Mouse (Mus musculus): ENCODE results near the gene Erc2. TPM values are rescaled to one million over a fixed set of nuclear protein-coding genes. Genes with fewer than 3 reads are reported as not detected.

The Erc2 gene
- polyA plus RNA-seq, 1 experiment from 2014 or later, result 36.0 TPM

DNA sequence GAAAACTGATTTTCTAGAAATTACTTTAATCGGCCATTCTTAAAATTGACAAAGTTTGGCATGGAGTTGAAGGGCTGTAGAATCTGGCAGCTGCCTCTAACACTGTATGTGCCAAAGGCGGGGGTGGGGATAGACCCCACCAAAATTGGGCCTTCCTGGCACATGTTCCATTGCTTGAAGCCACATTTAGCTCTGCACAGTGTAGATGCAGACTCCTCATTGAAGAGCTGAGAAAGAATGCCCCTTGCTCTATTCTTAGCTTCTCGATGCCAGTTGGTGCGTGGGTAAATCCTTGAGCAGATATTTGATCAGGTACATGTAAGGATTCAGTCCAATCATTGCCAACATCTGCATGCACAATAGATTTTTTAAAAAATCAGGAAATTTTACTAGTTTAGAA is 621.2 kb downstream of the Erc2 start:
- Histone ChIP-seq H3K4me1 (no peaks in the 10 kb centered on the region), H3K4me2 (replicated peaks) (no peak overlapping the region), H3K9me3 (no peaks in the 10 kb centered on the region), H3K27ac (replicated peaks) (no peak overlapping the region), H3K27me3 (peaks cover 3% of the 10 kb centered on the region; the same call in 1 of the 2 replicates), H3K36me3 (no peaks in the 10 kb centered on the region), H3K4me3 (no peak overlapping the region), H3K9ac (replicated peaks) (no peak overlapping the region)
- no peak for ATAC-seq (ENCODE audit: low FRiP score, low read depth)
- WGBS, result 97% methylated on average over 4 of the region's 4 CpGs

DNA sequence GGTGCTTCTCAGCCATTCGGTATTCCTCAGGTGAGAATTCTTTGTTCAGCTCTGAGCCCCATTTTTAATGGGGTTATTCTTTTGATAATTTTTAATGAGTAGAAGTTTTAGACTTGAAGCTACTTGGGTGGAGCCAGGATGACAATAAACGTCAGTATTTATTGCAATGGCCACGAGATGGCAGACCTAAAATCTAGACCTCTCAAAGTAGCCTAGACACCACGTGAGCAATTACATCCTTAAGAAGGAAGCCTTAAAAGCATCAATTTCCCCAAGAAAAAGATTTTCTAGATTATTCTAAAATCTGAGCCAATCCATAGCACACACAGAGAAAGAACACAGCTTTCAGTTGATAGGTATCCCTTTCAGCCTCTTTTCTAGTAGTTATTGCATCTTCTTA is 640.5 kb downstream of the Erc2 start:
- H3K27ac ChIP-seq (replicated peaks), result no peak overlapping the region
- H3K4me3 ChIP-seq, result no peak overlapping the region
- ATAC-seq (ENCODE audit: low FRiP score, low read depth), result no peak
- H3K27me3 ChIP-seq, result no peaks in the 10 kb centered on the region
- 67% methylated on average over 4 of the region's 4 CpGs for WGBS
- H3K9ac ChIP-seq (replicated peaks), result no peak overlapping the region
- H3K9me3 ChIP-seq, result no peaks in the 10 kb centered on the region
- no peak overlapping the region for H3K4me2 ChIP-seq (replicated peaks)
- H3K4me1 ChIP-seq, result no peaks in the 10 kb centered on the region
- no peaks in the 10 kb centered on the region for H3K36me3 ChIP-seq

DNA sequence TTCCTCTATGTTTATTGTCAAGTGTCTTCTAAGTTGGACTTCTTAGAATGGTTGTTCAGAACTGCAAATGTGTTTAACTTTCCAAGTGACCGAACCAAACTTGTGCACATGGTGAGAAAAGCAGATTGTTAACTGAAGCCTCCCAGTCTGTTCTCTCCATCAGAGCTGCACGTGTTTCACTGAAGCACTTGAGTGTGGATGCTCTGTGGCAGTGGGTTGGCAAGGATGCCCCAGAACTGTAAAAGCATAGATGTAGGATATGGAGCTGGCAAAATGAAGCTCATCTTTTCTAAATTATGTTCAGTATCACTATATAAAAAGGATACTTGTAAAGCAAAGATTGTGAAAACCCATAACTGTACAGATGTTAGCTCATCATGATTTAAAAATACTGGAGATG is 645.1 kb downstream of the Erc2 start:
- no peak overlapping the region for H3K4me3 ChIP-seq
- no peaks in the 10 kb centered on the region for H3K4me1 ChIP-seq
- no peak overlapping the region for H3K27ac ChIP-seq (replicated peaks)
- no peaks in the 10 kb centered on the region for H3K36me3 ChIP-seq
- H3K4me2 ChIP-seq (replicated peaks), result no peak overlapping the region
- ATAC-seq (ENCODE audit: low FRiP score, low read depth), result no peak
- H3K9ac ChIP-seq (replicated peaks), result no peak overlapping the region
- 80% methylated on average over 2 of the region's 2 CpGs for WGBS
- H3K27me3 ChIP-seq, result no peaks in the 10 kb centered on the region
- H3K9me3 ChIP-seq, result no peaks in the 10 kb centered on the region

DNA sequence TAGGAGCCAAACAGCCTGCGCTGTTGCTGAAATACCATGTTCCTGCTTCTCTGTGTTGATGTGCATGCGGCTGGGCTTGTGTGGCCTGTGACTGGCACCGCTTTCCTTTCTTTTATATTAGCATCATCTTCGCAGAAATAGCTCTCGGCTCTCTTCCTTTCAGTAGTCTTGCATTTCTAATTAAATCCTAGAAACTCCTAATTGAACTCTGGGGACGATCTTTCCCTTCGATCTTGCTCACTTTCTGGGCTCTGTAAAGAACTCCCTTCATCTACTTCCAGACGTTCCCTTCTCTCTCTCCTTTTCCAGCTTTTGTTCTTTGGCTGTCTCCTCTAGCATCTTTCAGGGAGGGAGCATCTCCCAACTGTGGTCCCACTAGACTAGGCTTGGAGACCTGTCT is 649.6 kb downstream of the Erc2 start:
- H3K4me3 ChIP-seq, result no peak overlapping the region
- H3K4me1 ChIP-seq, result no peaks in the 10 kb centered on the region
- H3K4me2 ChIP-seq (replicated peaks), result no peak overlapping the region
- H3K27ac ChIP-seq (replicated peaks), result no peak overlapping the region
- no peaks in the 10 kb centered on the region for H3K9me3 ChIP-seq
- no peaks in the 10 kb centered on the region for H3K36me3 ChIP-seq
- no peak for ATAC-seq (ENCODE audit: low FRiP score, low read depth)
- H3K9ac ChIP-seq (replicated peaks), result no peak overlapping the region
- no peaks in the 10 kb centered on the region for H3K27me3 ChIP-seq
- 73% methylated on average over 8 of the region's 8 CpGs for WGBS

DNA sequence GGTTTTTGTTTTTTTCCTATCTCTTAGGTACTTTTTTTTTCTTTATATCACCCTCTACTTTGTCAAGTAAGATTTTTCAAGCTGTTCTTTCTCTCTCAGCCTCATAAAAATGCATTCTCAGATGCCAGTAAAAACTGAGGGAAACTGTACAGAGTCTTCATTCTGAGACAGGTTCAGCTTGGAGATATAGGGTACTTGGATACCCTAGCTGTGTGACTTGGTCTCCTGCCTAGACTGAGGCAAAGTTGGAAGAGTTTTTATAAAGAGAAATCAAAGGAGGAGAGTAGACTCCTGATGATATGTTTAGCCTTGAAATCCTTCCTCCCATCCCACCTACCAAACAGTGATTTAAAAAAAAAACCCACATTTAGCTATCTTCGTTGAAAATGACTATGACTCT is 651.4 kb downstream of the Erc2 start:
- no peak overlapping the region for H3K27ac ChIP-seq (replicated peaks)
- no peak overlapping the region for H3K4me3 ChIP-seq
- no peaks in the 10 kb centered on the region for H3K4me1 ChIP-seq
- H3K9ac ChIP-seq (replicated peaks), result no peak overlapping the region
- no peaks in the 10 kb centered on the region for H3K36me3 ChIP-seq
- no peaks in the 10 kb centered on the region for H3K27me3 ChIP-seq
- no peak for ATAC-seq (ENCODE audit: low FRiP score, low read depth)
- WGBS, result 79% methylated on average over 1 of the region's 1 CpGs
- H3K4me2 ChIP-seq (replicated peaks), result no peak overlapping the region
- no peaks in the 10 kb centered on the region for H3K9me3 ChIP-seq

DNA sequence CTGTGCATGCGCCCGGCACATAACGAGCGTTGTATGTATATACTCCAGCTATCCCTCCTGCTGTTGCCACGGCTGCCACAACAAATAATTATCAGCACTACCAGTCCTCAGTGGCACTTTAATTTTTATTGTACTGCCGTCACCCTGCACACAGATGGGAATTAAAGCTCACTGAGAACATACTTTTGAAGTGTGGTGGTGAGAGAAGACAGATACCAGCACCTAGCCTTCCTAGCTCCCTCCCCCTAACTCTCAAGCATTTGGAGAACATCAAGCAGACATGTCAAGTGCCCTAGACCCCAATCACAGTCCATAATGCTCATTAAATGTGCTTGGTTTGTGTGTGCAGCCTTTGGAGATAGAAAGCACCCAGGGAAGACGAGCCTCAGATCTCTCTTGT is 652.6 kb downstream of the Erc2 start:
- ATAC-seq (ENCODE audit: low FRiP score, low read depth), result no peak
- H3K4me1 ChIP-seq, result no peaks in the 10 kb centered on the region
- no peak overlapping the region for H3K4me3 ChIP-seq
- no peaks in the 10 kb centered on the region for H3K36me3 ChIP-seq
- H3K9me3 ChIP-seq, result no peaks in the 10 kb centered on the region
- H3K27ac ChIP-seq (replicated peaks), result no peak overlapping the region
- 70% methylated on average over 7 of the region's 7 CpGs for WGBS
- no peak overlapping the region for H3K4me2 ChIP-seq (replicated peaks)
- H3K27me3 ChIP-seq, result no peaks in the 10 kb centered on the region
- H3K9ac ChIP-seq (replicated peaks), result no peak overlapping the region

DNA sequence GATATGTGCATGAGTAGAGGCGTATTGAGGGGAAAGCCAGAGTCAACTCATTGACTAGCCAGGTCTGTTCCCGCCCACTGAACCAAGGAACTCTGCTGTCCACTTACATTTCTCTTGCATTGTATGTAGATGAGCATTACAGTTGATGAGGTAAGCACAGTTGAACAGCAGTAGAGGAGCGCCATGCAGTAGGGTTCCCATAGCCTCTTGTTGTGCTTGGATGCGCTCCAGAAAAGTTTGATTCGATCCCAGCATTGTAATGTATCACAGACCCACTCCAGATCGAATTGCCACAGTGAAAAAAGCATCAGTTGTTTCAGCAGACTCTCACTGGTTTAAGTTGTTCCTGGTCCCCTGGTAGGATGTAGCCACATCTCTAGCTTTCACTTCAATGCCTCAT is 656.7 kb downstream of the Erc2 start:
- WGBS, result 88% methylated on average over 6 of the region's 6 CpGs
- no peak overlapping the region for H3K27ac ChIP-seq (replicated peaks)
- no peaks in the 10 kb centered on the region for H3K27me3 ChIP-seq
- H3K36me3 ChIP-seq, result no peaks in the 10 kb centered on the region
- no peak overlapping the region for H3K4me3 ChIP-seq
- H3K4me1 ChIP-seq, result no peaks in the 10 kb centered on the region
- H3K9ac ChIP-seq (replicated peaks), result no peak overlapping the region
- no peak for ATAC-seq (ENCODE audit: low FRiP score, low read depth)
- no peaks in the 10 kb centered on the region for H3K9me3 ChIP-seq
- no peak overlapping the region for H3K4me2 ChIP-seq (replicated peaks)

DNA sequence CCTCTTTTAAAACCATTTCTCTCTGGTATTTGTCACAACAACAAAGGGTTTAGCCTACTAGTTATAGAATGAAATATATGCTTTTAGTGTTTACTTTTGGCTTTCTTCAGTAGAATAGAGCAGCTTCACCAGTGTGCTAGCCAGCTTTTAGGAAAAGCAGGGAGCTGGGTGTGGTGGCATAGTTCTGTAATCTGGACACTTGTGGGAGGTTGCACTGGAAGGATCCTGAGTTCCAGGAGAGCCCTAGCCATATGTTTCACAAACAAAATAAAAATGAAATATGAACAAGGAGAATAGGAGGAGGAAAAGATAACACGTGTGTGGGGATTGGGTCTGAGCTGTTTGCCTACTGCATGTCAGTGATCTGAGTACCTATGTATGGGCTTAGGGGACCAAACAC is 658.1 kb downstream of the Erc2 start:
- no peak for ATAC-seq (ENCODE audit: low FRiP score, low read depth)
- no peak overlapping the region for H3K4me3 ChIP-seq
- no peak overlapping the region for H3K9ac ChIP-seq (replicated peaks)
- H3K9me3 ChIP-seq, result no peaks in the 10 kb centered on the region
- no peak overlapping the region for H3K4me2 ChIP-seq (replicated peaks)
- no peaks in the 10 kb centered on the region for H3K4me1 ChIP-seq
- no peaks in the 10 kb centered on the region for H3K36me3 ChIP-seq
- no peaks in the 10 kb centered on the region; the same call in 1 of the 2 replicates for H3K27me3 ChIP-seq
- 75% methylated on average over 1 of the region's 1 CpGs for WGBS
- no peak overlapping the region for H3K27ac ChIP-seq (replicated peaks)

DNA sequence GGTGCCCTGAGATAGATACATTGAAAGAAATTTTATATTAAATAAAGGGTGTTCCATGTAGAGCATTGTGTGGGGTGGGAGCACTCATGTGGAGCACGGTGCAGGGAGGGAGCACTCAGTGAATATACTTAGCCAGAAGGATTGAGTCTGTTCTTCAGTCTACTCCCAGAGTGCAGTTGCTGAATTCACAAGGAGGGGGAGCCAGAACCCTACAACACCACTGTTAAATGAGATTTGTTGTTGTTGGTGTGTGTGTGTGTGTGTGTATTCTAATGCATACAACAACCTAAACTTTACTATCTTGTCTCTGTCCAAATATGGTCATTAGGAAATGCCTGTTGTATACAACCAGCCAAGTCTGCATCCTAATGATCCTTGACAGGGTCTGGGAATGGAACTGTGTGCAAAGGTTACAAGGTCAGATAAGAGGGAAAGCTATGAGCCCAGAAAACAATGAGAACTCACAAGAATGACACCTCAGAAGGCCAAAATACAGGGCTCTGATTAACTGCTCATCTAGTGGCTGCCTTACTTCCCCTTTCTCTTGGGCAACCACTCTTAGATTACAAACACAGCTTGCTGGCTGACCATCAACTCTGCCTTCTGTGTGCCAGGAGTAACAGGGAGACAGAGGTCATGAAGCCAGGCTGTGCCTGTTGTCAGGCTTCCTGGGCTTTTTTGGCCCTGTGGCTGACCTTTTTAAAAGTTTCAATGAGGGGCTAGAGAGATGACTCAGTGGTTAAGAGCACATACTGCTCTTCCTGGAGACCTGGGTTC is 661.3 kb downstream of the Erc2 start:
- Histone ChIP-seq H3K36me3 (no peaks in the 10 kb centered on the region), H3K4me3 (no peak overlapping the region), H3K9me3 (no peaks in the 10 kb centered on the region), H3K4me2 (replicated peaks) (no peak overlapping the region), H3K9ac (replicated peaks) (no peak overlapping the region), H3K27me3 (no peaks in the 10 kb centered on the region; the same call in 1 of the 2 replicates), H3K4me1 (no peaks in the 10 kb centered on the region), H3K27ac (replicated peaks) (no peak overlapping the region)
- ATAC-seq (ENCODE audit: low FRiP score, low read depth), result no peak
- 94% methylated on average over 1 of the region's 1 CpGs for WGBS

DNA sequence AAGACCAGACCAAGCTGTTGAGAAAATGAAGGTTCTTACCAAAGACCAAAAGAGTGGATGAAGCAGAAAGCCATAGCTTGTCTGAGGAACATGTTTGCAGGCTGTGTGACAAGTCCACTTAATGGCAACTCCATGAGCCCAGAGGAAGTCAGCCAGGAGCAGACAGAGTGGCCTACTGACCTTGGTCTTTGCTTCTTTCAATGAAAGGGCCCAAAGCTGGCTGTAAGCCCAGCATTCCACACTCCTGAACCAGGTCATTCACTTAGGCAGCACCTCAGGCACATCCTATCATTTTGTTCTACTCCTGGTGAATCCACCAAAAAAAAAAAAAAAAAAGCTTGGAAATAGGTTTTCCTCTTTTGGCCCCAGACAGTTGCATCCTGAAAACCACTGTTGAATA is 664.3 kb downstream of the Erc2 start:
- Histone ChIP-seq H3K27me3 (no peaks in the 10 kb centered on the region; the same call in 1 of the 2 replicates), H3K27ac (replicated peaks) (no peak overlapping the region), H3K4me1 (no peaks in the 10 kb centered on the region), H3K4me2 (replicated peaks) (no peak overlapping the region), H3K9me3 (no peaks in the 10 kb centered on the region), H3K4me3 (no peak overlapping the region), H3K9ac (replicated peaks) (no peak overlapping the region), H3K36me3 (no peaks in the 10 kb centered on the region)
- ATAC-seq (ENCODE audit: low FRiP score, low read depth), result no peak

DNA sequence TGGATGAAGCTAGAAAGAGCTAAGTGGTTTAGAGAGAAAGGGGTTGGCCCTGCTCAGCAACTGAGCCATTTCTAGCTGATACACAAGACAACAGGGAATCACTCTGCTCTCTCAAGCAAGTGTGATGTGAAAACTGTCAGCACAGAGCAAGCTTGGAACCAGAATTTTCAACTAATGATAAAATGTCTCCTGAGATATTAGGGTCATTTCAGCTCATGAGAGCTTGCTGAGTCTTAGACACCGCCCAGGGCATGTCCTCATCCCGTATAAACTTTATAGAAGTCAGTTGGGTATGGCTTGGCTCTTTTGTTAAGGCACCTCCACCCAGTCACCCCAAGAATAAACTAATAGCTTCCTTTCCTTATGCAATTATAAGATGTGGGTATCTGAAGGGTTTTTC is 666.0 kb downstream of the Erc2 start:
- Histone ChIP-seq H3K27ac (replicated peaks) (no peak overlapping the region), H3K9ac (replicated peaks) (no peak overlapping the region), H3K9me3 (no peaks in the 10 kb centered on the region), H3K27me3 (no peaks in the 10 kb centered on the region; the same call in 1 of the 2 replicates), H3K36me3 (no peaks in the 10 kb centered on the region), H3K4me1 (no peaks in the 10 kb centered on the region), H3K4me3 (no peak overlapping the region), H3K4me2 (replicated peaks) (no peak overlapping the region)
- no peak for ATAC-seq (ENCODE audit: low FRiP score, low read depth)
- WGBS, result 93% methylated on average over 2 of the region's 2 CpGs

DNA sequence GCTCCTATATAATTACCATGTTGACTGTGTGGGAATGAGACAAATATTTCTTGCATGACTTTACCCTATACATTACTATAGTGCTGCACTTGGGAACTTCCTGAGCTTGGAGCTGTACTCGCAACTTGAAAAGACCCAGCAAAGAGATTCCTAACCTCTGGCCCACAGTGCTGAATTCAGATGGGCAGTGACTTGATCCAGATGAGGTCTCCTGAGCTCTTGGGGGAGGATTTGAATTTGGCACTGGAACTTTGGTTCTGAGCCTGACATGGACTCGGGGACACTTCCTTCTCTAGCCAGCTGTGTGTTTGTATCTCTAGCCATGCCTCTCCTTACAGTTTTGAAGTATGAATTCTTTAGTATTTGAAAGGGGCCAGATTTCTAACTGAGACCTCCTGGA is 666.7 kb downstream of the Erc2 start:
- H3K27me3 ChIP-seq, result no peaks in the 10 kb centered on the region; the same call in 1 of the 2 replicates
- 84% methylated on average over 2 of the region's 2 CpGs for WGBS

DNA sequence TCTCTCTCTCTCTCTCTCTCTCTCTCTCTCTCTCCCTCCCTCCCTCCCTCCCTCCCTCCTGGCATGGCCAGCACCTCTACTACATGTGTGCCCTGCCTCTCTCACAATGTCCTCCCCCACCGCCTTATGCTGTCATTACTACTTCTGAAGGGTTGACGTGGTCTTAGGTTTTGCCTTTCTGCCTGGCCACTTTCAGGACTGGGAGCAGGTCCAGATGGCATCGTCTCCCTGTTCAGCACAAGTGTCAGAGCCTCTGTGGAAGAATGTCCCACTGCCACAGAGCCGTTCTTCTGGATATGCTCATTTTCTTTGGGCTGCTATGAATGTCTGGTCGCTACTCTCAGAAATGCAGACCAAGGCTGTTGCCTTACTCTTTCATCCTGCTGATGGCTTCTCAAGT is 671.7 kb downstream of the Erc2 start:
- WGBS, result 93% methylated on average over 5 of the region's 5 CpGs
- peaks cover 8% of the 10 kb centered on the region for H3K27me3 ChIP-seq
- H3K4me1 ChIP-seq, result no peaks in the 10 kb centered on the region
- no peak overlapping the region for H3K4me3 ChIP-seq
- no peak overlapping the region for H3K9ac ChIP-seq (replicated peaks)
- no peak for ATAC-seq (ENCODE audit: low FRiP score, low read depth)
- H3K4me2 ChIP-seq (replicated peaks), result no peak overlapping the region
- H3K27ac ChIP-seq (replicated peaks), result no peak overlapping the region
- H3K36me3 ChIP-seq, result no peaks in the 10 kb centered on the region
- no peaks in the 10 kb centered on the region for H3K9me3 ChIP-seq

More for the DNA sequence above, 666.7 kb downstream of the Erc2 start:
- no peak overlapping the region for H3K9ac ChIP-seq (replicated peaks)
- no peaks in the 10 kb centered on the region for H3K9me3 ChIP-seq
- no peaks in the 10 kb centered on the region for H3K36me3 ChIP-seq
- H3K4me3 ChIP-seq, result no peak overlapping the region
- H3K4me2 ChIP-seq (replicated peaks), result no peak overlapping the region
- no peaks in the 10 kb centered on the region for H3K4me1 ChIP-seq
- no peak overlapping the region for H3K27ac ChIP-seq (replicated peaks)
- no peak for ATAC-seq (ENCODE audit: low FRiP score, low read depth)

Measured in midbrain, embryonic 12.5 days (tissue).